Mouse (Mus musculus): ENCODE data around the gene Clgn. TPM values are rescaled to one million over a fixed set of nuclear protein-coding genes. Genes with fewer than 3 reads are reported as not detected.

Clgn gene
- total and polyA plus RNA-seq, 3 experiments: 0.04 to 0.06 TPM; not detected in 1

DNA sequence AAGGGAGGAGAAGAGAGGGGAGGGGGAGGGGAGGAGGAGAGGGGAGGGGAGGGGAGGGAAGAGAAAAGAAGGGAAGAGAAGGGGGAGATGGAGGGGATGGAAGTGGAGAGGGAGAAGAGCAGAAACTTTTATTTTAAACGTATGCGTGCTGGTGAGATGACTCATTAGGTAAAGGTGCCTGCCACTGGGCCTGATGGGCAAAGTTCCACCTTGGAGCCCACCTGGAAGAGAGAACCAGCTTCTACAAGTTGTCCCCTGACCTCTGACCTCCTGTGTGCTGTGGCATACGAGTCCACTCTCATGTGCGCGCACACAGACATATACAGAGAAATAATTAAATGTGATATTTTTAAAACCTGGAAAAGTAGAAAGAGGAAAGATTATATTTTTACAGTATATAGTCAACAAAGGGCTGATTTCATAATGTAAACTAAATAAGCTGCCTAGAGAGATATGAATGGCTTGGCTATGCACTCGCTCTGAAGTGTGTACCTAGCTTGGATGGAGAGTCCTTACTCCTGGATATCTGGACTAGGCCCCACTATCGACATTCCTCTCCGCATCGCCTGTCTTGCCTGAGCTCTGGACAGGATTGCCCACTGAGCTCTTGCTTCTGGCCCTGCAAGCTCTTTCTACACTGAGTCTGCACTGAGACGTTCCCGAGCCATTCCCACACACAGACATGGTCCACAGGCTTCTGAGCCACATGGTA, 29.3 kb downstream of the Clgn start:
- H3K9me3 ChIP-seq (replicated peaks; ENCODE audit: insufficient read depth, low read length): no peaks in the 10 kb centered on the region
- peaks cover 3 to 14% of the 10 kb centered on the region in 2 experiments for H3K4me1 ChIP-seq (ENCODE audit: control insufficient read depth in 1 of 2, insufficient read depth in 2 of 2, low read length in 2 of 2)
- H3K9ac ChIP-seq (ENCODE audit: control insufficient read depth, low read depth, low read length, poor library complexity, severe bottlenecking): no peak overlapping the region
- no peak overlapping the region for H3K4me3 ChIP-seq (ENCODE audit: control insufficient read depth in 1 of 2, insufficient read depth in 1 of 2, low read depth in 2 of 2, low read length in 2 of 2)
- no peak for TF ChIP-seq BHLHE40 (IDR thresholded peaks at IDR 0.05; ENCODE audit: borderline replicate concordance, low read depth, low read length)
- no peak for TF ChIP-seq UBTF (IDR thresholded peaks at IDR 0.05; ENCODE audit: borderline replicate concordance, insufficient read depth, low read depth, low read length)
- TF ChIP-seq SIN3A (IDR thresholded peaks at IDR 0.05; ENCODE audit: low read length): no peak
- TF ChIP-seq NRF1 (IDR thresholded peaks at IDR 0.05; ENCODE audit: insufficient read depth, low read depth, low read length, poor library complexity, severe bottlenecking): no peak
- no peak for TF ChIP-seq RAD21 (IDR thresholded peaks at IDR 0.05; ENCODE audit: low read depth, low read length)
- no peak for DNase-seq (ENCODE audit: low read depth, low spot score)
- no peak overlapping the region for H3K27ac ChIP-seq (ENCODE audit: control insufficient read depth, low read depth, low read length)
- H3K36me3 ChIP-seq (ENCODE audit: control insufficient read depth in 1 of 2, insufficient read depth in 2 of 2, low read length in 2 of 2): peaks cover 0 to 6% of the 10 kb centered on the region in 2 experiments; a peak in 1 of 4 replicates
- H3K27me3 ChIP-seq (ENCODE audit: control insufficient read depth in 1 of 2, insufficient read depth in 2 of 2, low read length in 2 of 2): no peaks in the 10 kb centered on the region
- no peaks in the 10 kb centered on the region for H3K79me2 ChIP-seq (ENCODE audit: control insufficient read depth, insufficient read depth, low read length, poor library complexity)

DNA sequence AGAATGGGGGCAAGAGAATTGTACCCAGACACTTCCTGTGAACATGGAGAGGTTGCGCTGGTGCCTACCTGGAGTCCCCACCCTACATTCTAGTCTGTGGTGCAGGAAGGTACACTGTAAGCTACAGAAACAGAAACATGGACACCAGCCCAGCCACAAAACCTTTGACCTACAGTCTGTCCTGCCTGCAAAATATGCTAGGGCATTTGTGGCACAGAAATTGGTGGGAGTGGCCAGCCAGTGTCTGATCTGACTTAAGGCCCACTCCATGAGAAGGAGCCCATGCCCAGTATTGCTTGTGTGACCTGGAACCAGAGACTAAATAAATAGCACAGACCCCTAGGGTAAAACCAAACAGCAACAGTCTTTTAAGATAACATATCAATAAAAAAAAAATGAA, 31.7 kb downstream of the Clgn start:
- Histone ChIP-seq H3K36me3 (ENCODE audit: control insufficient read depth in 1 of 2, insufficient read depth in 2 of 2, low read length in 2 of 2) (peaks cover 0 to 20% of the 10 kb centered on the region in 2 experiments; a peak in 2 of 4 replicates), H3K79me2 (ENCODE audit: control insufficient read depth, insufficient read depth, low read length, poor library complexity) (no peaks in the 10 kb centered on the region), H3K4me3 (ENCODE audit: control insufficient read depth in 1 of 2, insufficient read depth in 1 of 2, low read depth in 2 of 2, low read length in 2 of 2) (no peak overlapping the region), H3K27me3 (ENCODE audit: control insufficient read depth in 1 of 2, insufficient read depth in 2 of 2, low read length in 2 of 2) (no peaks in the 10 kb centered on the region), H3K9ac (ENCODE audit: control insufficient read depth, low read depth, low read length, poor library complexity, severe bottlenecking) (no peak overlapping the region), H3K27ac (ENCODE audit: control insufficient read depth, low read depth, low read length) (no peak overlapping the region), H3K9me3 (replicated peaks; ENCODE audit: insufficient read depth, low read length) (no peaks in the 10 kb centered on the region), H3K4me1 (ENCODE audit: control insufficient read depth in 1 of 2, insufficient read depth in 2 of 2, low read length in 2 of 2) (peaks cover 10 to 30% of the 10 kb centered on the region in 2 experiments)
- no peak for DNase-seq (ENCODE audit: low read depth, low spot score)
- TF ChIP-seq ZMIZ1 (IDR thresholded peaks at IDR 0.05; ENCODE audit: low read depth, low read length) (no peak), USF2 (IDR thresholded peaks at IDR 0.05; ENCODE audit: borderline replicate concordance in 1 of 2, insufficient read depth in 1 of 2, low read depth in 1 of 2, low read length in 2 of 2) (no peak), JUND (IDR thresholded peaks at IDR 0.05; ENCODE audit: low read depth, low read length) (no peak), SIN3A (IDR thresholded peaks at IDR 0.05; ENCODE audit: low read length) (no peak), TAL1 (IDR thresholded peaks at IDR 0.05; ENCODE audit: low read length) (no peak), ZC3H11A (IDR thresholded peaks at IDR 0.05; ENCODE audit: low read depth, low read length) (no peak), ZKSCAN1 (IDR thresholded peaks at IDR 0.05; ENCODE audit: low read depth, low read length) (no peak), NRF1 (IDR thresholded peaks at IDR 0.05; ENCODE audit: insufficient read depth, low read depth, low read length, poor library complexity, severe bottlenecking) (no peak), MAFK (IDR thresholded peaks at IDR 0.05; ENCODE audit: borderline replicate concordance, low read depth, low read length) (no peak), NELFE (IDR thresholded peaks at IDR 0.05; ENCODE audit: low read depth, low read length) (no peak), MEF2A (IDR thresholded peaks at IDR 0.05; ENCODE audit: extremely low read depth, insufficient replicate concordance, low read depth, low read length, poor library complexity, severe bottlenecking) (no peak)

All from MEL (cell line).